Mouse (Mus musculus) CH12.LX (cell line): ENCODE measurements at regions not wholly inside any gene's neighbourhood (a gene's known extent, or its start where the extent isn't known, plus 50 kb on each side); places are given as distances from the start of the nearest gene placed in this dataset.

Experiments used
- DNase-seq: peaks from one replicate; pipeline ENCODE4 v3.0.0-alpha.2; 2013; ENCODE audit errors: extremely low read depth
- H3K27ac ChIP-seq: 2 replicates; pipeline ENCODE4 v1.5.1; 2012; ENCODE audit warnings: low read depth, mild to moderate bottlenecking, control low read depth, moderate library complexity; ENCODE audit not compliant: insufficient read depth
- H3K27me3 ChIP-seq: replicated peaks from 2 replicates; pipeline ENCODE3; 2012; ENCODE audit warnings: inconsistent platforms
- H3K36me3 ChIP-seq, 2 experiments: replicated peaks in 1 of 2; 2 replicates each; pipeline versions ENCODE3 to v1.6.1; 2012; ENCODE audit warnings: inconsistent platforms in 1 of 2, low read length in 1 of 2, mild to moderate bottlenecking in 1 of 2, mixed read lengths in 1 of 2, moderate library complexity in 1 of 2; ENCODE audit not compliant: control insufficient read depth in 1 of 2, insufficient read depth in 1 of 2
- H3K4me1 ChIP-seq, 2 experiments: 2 replicates each; pipeline ENCODE4 v1.6.1; 2012; ENCODE audit warnings: inconsistent platforms in 1 of 2, moderate library complexity in 1 of 2; ENCODE audit not compliant: insufficient read depth in 2 of 2, control insufficient read depth in 1 of 2
- H3K4me2 ChIP-seq: 2 replicates; pipeline ENCODE4 v1.6.1; 2012; ENCODE audit warnings: low read depth, mild to moderate bottlenecking, control low read depth; ENCODE audit not compliant: poor library complexity, insufficient read depth, severe bottlenecking
- H3K4me3 ChIP-seq, 3 experiments: fragments of 150-350 bp in 1 of 3; sonication (generic) in 1 of 3; replicated peaks in 1 of 3; 2 replicates each; pipeline versions ENCODE3 to v1.5.1; 2011 to 2012; ENCODE audit warnings: low read depth in 2 of 3, low read length in 2 of 3, mild to moderate bottlenecking in 2 of 3, moderate library complexity in 2 of 3, control low read depth in 1 of 3, improper control_type of control experiment in 1 of 3, inconsistent platforms in 1 of 3, mixed read lengths in 1 of 3; ENCODE audit not compliant: poor library complexity in 1 of 3
- H3K79me2 ChIP-seq: replicated peaks from 2 replicates; pipeline ENCODE4 v1.6.1; 2012; ENCODE audit warnings: mild to moderate bottlenecking, moderate library complexity; ENCODE audit not compliant: control insufficient read depth, poor library complexity, insufficient read depth, severe bottlenecking; ENCODE audit errors: extremely low read depth
- H3K9ac ChIP-seq: 2 replicates; pipeline ENCODE4 v1.6.1; 2012; ENCODE audit warnings: low read depth, mild to moderate bottlenecking, control low read depth, moderate library complexity; ENCODE audit not compliant: insufficient read depth
- H3K9me3 ChIP-seq: replicated peaks from 2 replicates; pipeline ENCODE3; 2012; ENCODE audit warnings: low read length, inconsistent platforms, mixed read lengths
- CHD2 ChIP-seq: IDR thresholded peaks from 2 replicates; pipeline ENCODE4 v1.6.1; 2011; ENCODE audit warnings: low read length, improper control_type of control experiment
- CTCF ChIP-seq, 2 experiments: IDR thresholded peaks in 1 of 2; conservative IDR thresholded peaks in 1 of 2; 2 replicates each; pipeline ENCODE4 v1.5.1; 2011 to 2012; ENCODE audit warnings: low read depth in 2 of 2, low read length in 2 of 2, improper control_type of control experiment in 1 of 2, inconsistent platforms in 1 of 2, mild to moderate bottlenecking in 1 of 2, moderate library complexity in 1 of 2
- E2F4 ChIP-seq: IDR thresholded peaks from 2 replicates; pipeline ENCODE4 v1.6.1; 2011; ENCODE audit warnings: low read depth, low read length, improper control_type of control experiment; ENCODE audit not compliant: insufficient replicate concordance
- EP300 ChIP-seq: IDR thresholded peaks from 2 replicates; pipeline ENCODE4 v1.6.1; 2011; ENCODE audit warnings: low read length, improper control_type of control experiment
- GABPA ChIP-seq: IDR thresholded peaks from 2 replicates; pipeline ENCODE4 v1.6.1; 2012; ENCODE audit warnings: low read depth, low read length, improper control_type of control experiment, inconsistent platforms; ENCODE audit not compliant: insufficient replicate concordance
- HCFC1 ChIP-seq: IDR thresholded peaks from 2 replicates; pipeline ENCODE4 v1.6.1; 2012; ENCODE audit warnings: low read depth, mild to moderate bottlenecking, inconsistent platforms, low read length, improper control_type of control experiment
- JUN ChIP-seq: IDR thresholded peaks from 2 replicates; pipeline ENCODE4 v1.6.1; 2011; ENCODE audit warnings: low read depth, mild to moderate bottlenecking, low read length, improper control_type of control experiment, moderate library complexity; ENCODE audit not compliant: insufficient read depth
- KAT2A ChIP-seq: IDR thresholded peaks from 2 replicates; pipeline ENCODE4 v1.6.1; 2012; ENCODE audit warnings: low read length, improper control_type of control experiment, inconsistent platforms; ENCODE audit not compliant: insufficient replicate concordance
- MAX ChIP-seq: IDR thresholded peaks from 2 replicates; pipeline ENCODE4 v1.6.1; 2011; ENCODE audit warnings: low read length, improper control_type of control experiment
- MAZ ChIP-seq: IDR thresholded peaks from 2 replicates; pipeline ENCODE4 v1.6.1; 2012; ENCODE audit warnings: low read depth, mild to moderate bottlenecking, inconsistent platforms, low read length, improper control_type of control experiment, moderate library complexity
- MEF2A ChIP-seq: IDR thresholded peaks from 2 replicates; pipeline ENCODE4 v1.6.1; 2014; ENCODE audit warnings: low read depth, mild to moderate bottlenecking, inconsistent platforms, low read length, improper control_type of control experiment, borderline replicate concordance
- MXI1 ChIP-seq: IDR thresholded peaks from 2 replicates; pipeline ENCODE4 v1.6.1; 2011; ENCODE audit warnings: mild to moderate bottlenecking, low read depth, low read length, improper control_type of control experiment
- PAX5 ChIP-seq: IDR thresholded peaks from 2 replicates; pipeline ENCODE4 v1.6.1; 2012; ENCODE audit warnings: low read length, inconsistent platforms, mixed read lengths
- RAD21 ChIP-seq: IDR thresholded peaks from 2 replicates; pipeline ENCODE4 v1.6.1; 2011; ENCODE audit warnings: low read depth, mild to moderate bottlenecking, low read length, improper control_type of control experiment, moderate library complexity
- TCF12 ChIP-seq: IDR thresholded peaks from 2 replicates; pipeline ENCODE4 v1.6.1; 2014; ENCODE audit warnings: low read depth, mild to moderate bottlenecking, inconsistent platforms, low read length, improper control_type of control experiment
- UBTF ChIP-seq: IDR thresholded peaks from 2 replicates; pipeline ENCODE4 v1.6.1; 2012; ENCODE audit warnings: low read depth, mild to moderate bottlenecking, inconsistent platforms, low read length, improper control_type of control experiment, moderate library complexity
- dilution Hi-C: fragments of 300-500 bp; cut with MboI; formaldehyde crosslinking; loops from 2 replicates; pipeline ENCODE4 v1.14.3; 2020; ENCODE audit warnings: low sequenced_read_pairs; ENCODE audit not compliant: extremely low pct_unique_long_range_greater_than_20kb, extremely low pct_ligation_motif_present
- in situ Hi-C: fragments of 300-500 bp; cut with MboI; formaldehyde crosslinking; loops from 3 replicates; pipeline ENCODE4 v1.14.3; 2019; ENCODE audit warnings: low sequenced_read_pairs, low pct_ligation_motif_present, low pct_unique_long_range_greater_than_20kb, mixed read lengths

- H3K36me3 ChIP-seq, result no peaks in the 10 kb centered on the region
- no peaks in the 10 kb centered on the region for H3K9me3 ChIP-seq
- in situ Hi-C loops, result no loop called here
- H3K4me3 ChIP-seq, result no peak overlapping the region
- TF ChIP-seq JUN (no peak), E2F4 (no peak), PAX5 (no peak), RAD21 (no peak), KAT2A (no peak), MAX (no peak), MEF2A (no peak), MXI1 (no peak), TCF12 (no peak), GABPA (no peak), UBTF (no peak), MAZ (no peak), EP300 (no peak), CTCF (conservative IDR thresholded peaks at IDR 0.05 in 1 of 2, IDR thresholded peaks at IDR 0.05 in 1 of 2; ENCODE audit: low read depth in 2 of 2, low read length in 2 of 2) (no peak), CHD2 (no peak), HCFC1 (no peak)
- no peaks in the 10 kb centered on the region for H3K79me2 ChIP-seq
- no peaks in the 10 kb centered on the region for H3K27me3 ChIP-seq
- no peak overlapping the region for H3K4me2 ChIP-seq
- DNase-seq, result no peak
- H3K9ac ChIP-seq, result no peak overlapping the region
- dilution Hi-C loops, result no loop called here
- H3K27ac ChIP-seq, result no peak overlapping the region
- no peaks in the 10 kb centered on the region for H3K4me1 ChIP-seq
These were observed 49.7 kb upstream of the Bach2 start for GRCm38 (mm10) chr4:32188752-32189415.
